Mouse (Mus musculus): ENCODE measurements at regions not wholly inside any gene's neighbourhood (a gene's known extent, or its start where the extent isn't known, plus 50 kb on each side); places are given as distances from the start of the nearest gene placed in this dataset.

DNA sequence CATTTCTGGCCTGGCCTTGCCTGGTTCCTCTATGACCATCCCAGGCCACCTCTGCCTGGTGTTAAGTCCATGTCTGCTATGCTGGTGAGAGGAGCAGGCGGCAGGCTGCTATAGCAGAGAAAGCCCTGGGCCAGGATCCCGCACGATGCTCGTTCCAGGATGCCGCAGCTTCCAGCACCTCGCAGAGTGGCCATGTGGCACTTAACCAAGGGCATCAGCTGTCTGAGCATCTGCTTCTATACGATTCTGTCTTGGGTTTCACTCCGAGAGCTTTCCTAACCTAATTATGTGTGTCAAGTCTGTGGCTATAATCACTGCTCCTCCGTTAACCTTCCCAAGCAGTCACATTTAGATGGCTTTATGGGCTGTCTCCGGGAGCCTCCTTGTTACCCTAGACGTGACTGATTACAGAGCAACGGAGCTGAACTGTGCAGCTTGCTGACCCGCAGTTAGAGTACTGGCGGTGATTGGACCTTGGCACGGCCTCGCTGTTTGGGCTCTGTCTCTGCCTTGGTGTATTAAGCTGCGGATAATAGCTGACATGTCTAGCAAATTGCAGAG is 64.4 kb downstream of the Ackr3 start:
- peak; percentile 62 for DNase-seq

DNA sequence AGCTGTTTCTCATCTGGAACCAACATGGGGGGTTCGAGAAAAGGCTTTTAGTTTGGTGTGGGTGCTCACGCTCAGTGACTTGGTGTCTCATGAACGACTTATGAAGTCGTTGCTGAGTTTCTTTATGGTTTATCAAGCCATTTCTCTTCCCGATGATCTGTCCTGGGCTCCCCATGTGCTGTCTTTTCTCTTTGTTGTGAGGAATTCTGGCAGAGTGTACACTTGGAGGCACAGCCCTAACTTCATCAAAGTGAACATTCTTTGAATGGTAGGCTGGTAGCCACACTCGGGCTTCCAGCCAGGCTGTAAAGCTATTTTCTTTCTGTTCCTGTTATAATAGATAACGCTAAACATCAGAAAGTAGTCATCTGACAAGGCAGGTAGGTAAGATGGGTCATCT is 65.2 kb downstream of the Ackr3 start:
- DNase-seq: no peak

DNA sequence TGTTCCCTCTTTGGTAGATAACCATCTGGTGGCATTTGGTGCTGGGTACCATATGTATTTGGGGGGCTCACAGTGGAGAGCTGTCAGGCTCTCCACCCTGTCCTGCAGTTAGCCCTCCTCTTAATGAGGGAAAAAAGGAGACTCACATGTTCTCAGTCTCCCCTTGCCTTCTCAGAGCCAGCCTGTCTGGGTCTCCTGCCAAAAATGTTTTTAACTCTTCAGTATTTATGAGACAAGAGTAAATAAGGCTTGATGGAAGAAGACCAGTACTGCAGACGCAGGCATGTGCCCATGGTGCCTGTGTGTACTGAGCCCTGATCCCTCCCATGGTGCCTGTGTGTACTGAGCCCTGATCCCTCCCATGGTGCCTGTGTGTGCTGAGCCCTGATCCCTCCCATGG is 66.1 kb downstream of the Ackr3 start:
- no peak for DNase-seq

DNA sequence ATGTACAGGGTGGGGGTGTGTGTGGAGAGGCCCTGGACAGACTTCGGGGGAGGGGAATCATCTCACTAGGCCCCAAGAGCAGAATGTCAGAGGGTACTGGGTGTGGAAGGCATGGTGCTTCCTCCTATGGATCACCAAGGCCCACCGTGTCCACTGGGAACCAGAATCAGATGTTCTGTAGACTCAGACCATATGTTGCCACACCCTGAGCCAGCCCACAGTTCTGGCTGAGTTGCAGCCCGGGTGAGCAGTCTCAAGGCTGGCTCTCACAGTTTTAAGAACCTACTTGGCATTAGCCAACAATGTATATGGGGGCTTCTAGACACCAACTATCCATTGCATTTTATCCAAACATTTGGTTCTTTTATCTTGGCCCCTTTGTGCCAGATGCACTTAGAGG is 67.5 kb downstream of the Ackr3 start:
- DNase-seq: no peak

DNA sequence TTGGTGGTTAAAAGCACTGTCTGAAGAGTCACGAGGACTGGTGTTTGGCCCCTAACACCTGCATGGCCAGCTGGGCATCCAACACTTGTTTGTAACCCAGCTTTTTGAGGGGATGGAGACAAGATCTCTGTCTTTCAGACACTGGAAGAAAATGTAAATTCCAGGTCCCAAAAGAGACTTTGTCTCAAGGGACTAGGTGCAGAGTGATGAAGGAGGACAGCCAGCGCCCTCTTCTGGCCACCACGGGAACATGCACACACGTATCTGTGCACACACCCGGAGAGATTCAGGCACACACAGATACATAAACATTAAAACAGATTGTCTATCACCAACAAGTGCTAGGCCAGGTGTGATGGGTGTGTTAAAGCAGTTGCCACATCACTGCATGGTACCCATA is 68.6 kb downstream of the Ackr3 start:
- DNase-seq: no peak

DNA sequence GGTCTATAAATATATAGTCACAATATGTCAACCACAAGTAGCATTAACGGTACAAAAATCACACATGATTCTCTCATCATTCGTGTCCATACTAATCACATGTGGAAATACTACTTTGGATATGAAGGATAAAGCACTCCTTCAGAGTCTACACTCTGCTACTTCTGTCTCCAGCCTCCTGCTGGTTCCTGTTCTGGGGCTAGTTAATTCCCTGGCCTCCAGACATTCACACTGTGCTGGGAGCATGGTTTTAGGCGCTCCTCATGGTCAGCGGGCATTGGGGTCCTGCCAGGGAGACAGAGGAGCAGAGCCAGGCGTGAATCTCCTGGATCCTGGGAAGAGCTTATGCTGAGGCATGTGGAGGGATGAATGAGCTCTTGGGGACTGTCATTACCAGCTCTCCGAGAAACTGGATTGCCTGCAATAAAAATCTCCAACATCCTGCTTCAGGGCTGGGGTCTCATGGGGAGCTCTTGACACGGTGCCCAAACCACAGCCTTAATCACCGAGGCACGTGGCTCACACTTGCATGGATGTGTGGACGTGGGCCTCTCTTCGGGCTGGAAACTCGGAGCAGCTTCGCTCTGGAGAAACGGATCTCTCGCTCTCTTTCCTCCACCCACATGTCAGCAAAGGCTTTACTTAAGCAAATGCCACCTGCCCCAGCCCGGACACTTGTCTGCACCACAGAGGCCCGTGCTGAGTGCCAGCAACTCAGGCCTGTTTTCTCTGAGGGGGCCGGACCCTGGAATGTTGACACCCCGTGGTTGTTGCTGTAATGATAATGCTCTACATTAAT is 69.2 kb downstream of the Ackr3 start:
- DNase-seq: no peak

DNA sequence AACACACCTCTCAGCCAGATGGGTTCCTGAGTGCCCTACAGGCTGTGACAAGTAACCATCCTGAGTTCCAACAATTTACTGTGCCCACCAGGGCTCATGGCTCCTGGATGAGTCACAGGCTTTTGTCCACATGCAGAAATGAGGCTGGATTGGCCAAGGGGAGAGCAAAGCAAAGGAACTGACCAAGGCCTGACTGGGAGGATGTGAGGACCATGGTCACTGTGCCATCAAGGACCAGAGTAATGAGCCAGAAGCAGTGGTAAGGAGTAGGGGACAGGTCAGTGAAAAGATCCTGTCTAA is 69.8 kb downstream of the Ackr3 start:
- no peak for DNase-seq

DNA sequence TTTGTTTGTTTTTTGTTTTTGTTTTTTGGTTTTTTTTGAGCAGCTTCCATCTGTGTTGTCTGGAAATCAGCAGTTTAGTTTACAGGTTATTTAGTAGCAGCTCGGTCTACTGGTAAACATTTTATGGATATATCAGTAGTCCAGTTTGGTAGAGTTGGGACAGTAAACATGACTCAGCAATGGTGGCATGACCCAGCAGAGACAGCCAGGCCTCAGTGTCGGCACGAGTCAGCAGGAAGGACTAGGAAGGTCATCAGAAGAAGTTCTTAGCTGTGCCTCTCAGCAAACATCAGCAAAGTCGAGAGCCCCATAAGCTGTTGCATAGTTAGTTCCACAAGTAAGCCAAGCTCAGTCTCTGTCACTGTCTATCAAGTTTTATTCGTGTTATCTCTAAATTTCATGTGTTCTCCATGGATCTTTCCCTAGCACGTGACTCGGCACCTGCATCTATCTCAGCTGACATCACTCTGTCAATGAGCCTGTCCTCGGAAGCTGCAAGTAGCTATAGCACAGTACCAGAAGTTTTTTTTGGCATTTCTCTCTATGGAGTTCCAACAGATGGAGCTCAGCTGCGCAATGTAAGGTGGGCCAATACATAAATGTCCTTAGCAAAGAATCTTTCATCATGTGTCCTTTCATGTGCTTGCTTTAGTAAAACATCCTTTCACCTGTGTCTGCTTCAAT is 71.3 kb downstream of the Ackr3 start:
- no peak for DNase-seq

DNA sequence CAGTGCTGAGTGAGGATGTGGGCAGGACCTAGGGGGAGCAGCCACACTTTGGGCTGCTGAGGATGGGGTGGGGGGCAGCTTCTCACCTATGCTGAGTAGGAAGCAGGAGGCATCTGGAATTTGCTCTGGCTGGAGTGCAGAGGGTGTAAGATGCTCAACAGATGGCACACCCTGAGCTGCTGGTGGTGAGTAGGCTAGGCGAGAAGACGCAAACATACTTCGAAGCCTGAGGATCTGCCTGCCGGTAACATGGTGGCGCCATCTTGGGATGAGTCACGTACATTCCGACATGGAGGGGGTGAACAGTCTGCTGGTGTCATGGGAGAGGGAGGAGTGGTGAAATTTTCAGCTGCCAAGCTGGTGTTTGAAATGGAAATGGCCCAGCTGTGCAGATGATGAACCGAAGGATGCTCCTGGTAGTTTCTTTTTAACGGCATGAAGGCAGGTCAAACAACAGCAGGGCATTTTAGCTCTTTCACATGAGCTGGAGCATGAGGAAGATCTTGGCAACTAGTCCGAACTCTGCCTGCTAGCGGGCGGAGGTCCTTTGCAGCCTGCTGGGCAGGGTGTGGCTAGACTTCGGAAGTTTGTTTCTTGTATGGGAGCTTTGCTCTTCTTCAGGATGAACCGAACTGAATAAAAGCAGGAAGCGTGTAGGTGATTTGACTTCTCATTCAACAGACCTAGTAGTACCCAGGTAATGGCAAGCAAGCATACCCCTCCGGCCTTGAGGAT is 72.2 kb downstream of the Ackr3 start:
- DNase-seq: no peak

DNA sequence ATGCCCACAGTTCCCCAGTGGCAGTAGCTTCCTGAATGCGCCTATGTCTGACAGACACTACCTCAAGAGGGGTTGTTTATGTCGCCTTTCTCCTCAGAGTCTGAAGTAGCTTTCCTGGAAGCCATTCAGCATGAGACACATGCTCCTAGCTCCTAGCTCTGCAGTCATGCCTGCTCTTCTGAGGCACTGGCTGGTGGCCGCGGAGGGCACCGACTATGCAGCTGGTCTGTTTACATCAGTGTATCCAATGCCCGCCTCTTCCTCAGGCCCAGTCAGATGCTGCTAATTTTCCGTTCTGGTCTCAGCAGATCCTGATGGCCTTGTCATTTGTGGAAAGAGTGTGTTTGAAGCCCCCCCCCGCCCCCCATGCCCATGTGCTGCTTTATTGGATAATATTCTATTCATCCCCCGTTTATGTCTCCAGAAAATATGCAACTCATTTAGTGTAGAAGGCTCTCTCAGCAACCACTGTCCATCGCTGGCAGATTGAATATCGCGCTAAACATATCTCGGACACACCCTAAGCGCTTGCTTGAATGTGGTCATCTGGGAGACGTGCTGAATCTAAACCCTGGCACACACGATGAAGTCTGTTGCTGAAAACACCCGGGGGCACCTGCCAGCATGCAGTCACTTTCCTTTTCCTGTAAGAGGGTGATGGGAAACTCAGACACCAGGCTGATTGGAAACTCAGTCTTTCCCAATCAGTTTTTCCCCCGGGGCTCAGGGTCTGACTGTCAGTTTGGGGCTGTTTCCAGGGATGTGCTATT is 73.9 kb downstream of the Ackr3 start:
- DNase-seq: no peak

DNA sequence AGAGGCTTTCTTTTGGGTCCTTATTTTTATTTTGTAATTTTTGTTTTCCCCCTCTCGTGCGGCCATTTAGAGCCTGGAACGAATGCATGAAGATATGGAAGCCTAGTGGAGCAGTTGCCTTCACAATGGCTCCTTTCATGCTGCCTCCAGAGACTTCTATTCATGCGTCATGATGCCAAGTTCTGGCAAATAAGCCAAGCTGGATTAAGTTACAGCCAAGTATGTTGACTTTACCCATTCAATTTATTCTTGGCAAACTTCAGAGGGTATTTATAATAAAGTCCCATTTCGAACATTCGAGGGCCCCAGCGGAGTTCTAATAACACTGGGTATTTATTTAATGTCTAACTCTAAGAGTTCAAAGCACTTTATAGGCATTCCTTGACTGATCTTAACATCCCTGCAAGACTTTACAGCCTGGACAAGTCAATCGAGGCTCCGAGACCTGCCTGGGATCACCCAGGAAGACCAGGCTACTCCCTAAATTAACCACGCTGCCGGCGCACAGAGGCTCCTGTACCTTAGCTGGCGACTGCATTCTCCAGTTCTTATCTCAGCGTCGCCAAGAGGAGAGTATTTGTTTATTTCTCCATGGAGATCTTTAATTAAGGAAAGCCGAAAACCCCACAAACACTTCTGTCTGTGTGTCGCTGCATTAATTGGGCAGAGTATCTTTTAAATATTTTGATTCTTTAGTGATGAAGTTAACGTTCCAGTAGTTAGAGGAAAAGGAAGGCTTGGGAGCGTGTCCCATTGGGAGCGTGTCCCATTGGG is 75.5 kb downstream of the Ackr3 start:
- DNase-seq: no peak

DNA sequence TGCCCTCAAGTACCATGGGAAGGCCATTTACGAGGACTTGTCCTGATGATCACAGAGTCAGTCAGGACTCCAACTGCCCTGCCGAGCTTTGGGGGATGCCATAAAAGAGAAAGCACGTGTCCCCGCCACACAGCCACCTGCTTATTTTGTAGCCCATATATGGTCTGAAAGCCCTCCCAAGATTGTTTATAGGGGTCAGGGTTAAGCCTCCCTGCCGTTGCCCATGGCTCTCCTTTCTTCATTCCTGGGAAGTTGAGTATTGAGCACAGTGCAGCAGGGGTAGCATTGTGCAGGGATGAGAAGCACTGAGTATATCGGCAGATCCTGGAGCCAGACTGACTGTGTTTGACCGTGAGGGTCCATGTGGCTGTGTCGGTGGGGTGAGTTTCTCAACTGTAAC is 76.4 kb downstream of the Ackr3 start:
- no peak for DNase-seq

DNA sequence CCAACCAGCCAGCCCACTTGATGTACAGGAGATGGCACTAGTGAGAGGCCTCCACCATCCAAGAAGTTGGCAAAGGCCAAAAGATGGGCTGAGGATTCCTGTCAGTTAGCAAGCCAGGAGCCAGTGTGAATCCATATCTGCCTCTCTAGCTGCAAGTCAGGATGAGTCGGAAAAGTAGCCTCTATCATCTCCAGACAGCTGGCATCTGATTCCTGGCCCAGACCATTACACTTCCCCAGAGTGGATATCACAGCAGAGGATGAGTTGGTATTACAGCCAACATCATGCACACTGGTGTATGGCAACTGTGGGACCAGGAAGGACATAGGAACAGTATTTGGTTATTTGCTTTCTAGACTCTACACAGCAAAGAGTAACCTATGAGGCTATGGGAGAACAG is 77.5 kb downstream of the Ackr3 start:
- DNase-seq: no peak

DNA sequence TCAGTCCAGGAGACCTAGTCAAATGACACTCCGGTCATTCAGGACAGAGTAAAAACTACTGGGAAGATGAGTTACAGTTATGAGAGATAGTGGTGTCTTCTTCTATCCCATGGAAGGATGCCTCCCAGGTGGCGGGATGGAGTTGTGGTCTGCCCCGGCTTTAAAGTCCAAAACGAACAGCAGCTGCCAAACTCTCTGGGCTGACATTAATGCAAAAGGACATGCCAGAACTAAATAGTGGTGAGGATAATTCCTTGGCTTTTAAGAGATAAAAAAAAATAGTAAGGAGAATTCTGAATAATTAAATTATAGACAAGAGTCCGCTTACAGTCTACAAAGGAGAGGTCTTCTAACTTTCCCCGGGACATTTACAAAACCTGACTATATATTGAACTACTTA is 78.2 kb downstream of the Ackr3 start:
- DNase-seq: no peak

DNA sequence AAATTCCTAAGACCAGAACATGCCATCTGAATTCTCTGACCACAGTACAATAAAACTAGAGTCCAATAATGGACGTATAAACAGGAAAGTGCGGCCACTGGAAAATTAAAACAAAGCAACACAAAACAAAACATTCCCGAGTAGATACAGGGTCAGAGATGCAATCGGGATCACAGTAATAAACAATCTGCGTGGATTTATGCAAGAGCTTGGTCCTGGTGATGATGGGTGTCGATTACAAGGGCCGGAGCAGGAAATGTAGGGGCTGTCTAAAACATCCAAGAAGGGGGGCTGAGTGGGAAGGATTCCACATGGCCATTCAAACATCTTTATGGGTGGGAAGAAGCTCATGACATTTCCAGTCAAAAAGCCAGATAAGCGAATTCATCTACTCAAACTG is 78.6 kb downstream of the Ackr3 start:
- peak; percentile 38 for DNase-seq

DNA sequence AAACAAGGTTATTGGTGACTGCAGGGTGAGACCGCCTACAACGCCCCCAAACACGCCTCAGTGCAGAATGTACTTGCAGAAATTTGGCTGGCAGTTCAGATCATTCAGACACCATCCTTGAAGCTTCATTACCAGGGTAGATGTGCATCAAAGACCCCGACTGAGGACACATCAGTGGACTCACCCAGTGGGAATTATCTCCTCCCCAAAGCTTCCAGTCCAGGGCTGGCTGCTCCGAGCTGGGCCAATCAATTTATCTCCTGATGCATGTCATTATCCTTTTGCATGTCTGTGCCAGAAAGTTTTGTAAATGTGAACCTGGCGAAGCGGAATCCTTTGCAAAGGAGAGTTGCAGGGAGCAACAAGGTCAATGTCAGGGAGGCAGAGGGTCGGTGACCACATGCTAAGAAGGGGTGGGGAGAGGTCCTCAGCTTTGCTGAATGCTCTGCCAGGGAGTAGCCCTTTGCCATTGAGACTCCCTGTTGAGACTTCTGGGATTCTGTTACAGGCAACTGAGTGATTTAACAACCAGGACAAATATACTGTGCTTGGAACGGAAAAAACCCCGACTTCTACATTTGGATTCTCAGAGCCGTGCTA is 79.5 kb downstream of the Ackr3 start:
- DNase-seq: no peak

DNA sequence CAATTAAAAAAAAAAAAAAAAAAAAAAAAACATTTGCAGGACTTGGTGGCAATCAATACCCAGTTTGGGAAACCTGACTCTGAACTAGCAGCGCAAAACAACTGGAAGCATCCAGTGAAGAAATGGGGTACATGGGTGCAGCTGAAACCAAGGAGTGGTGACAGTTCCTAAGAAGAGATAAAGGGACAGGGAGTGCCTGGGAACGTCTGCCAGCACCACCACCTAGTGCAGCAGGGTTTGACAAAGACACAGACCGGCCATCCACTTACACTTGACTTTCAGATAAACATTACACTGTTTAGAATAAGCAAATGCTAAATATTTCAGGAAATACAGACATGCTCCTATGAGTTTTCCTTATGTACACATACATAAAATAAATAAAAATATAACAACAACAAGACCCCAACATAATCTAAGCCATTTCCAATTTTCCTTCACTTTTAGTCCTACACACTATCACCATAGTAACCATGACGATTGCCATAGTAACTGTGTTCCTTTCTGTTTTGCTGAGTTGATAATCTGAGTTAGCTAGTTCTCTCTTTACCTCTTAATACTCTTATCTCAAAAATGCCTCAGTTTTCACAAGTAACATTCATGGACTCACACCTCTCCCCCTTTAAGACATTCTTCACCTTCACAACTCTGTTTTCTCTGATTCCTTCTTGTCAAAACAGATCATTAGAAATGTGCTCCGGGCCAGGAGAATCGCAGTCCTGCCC is 80.3 kb downstream of the Ackr3 start:
- no peak for DNase-seq

DNA sequence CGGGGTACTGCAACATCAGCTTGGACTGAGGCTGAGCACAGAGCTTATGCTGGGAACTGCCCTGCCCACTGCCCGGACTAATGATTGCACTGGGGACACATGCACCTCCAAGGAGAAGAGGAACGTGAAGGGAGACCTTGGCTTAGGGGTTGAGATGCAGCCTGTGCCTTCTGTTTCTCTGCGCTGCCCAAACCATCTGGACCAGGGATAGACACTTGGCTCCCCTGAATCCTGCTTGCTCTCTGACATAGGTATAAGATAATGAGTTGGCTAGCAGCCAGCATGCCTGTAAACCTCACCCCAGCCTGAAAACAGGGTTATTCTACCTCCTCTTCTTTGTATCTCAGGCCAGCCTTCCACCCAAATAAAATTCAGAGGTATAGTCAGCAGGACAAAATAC is 81.5 kb downstream of the Ackr3 start:
- no peak for DNase-seq

DNA sequence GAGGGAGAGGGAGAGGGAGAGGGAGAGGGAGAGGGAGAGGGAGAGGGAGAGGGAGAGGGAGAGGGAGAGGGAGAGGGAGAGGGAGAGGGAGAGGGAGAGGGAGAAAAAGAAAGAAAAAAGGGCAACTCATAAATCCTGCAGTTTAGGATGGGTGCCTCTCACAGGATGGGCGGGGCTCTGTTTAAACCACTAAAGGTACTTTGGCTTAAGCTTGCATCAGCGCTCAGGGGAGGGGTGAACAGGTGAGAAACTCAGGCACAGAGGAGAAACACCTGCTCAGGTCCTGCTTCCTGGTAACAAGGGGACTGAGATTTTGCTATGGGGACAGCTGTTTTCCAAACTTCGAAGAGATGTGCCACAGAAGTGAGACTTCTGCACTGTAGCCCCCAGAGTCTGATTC is 83.5 kb downstream of the Ackr3 start:
- no peak for DNase-seq

DNA sequence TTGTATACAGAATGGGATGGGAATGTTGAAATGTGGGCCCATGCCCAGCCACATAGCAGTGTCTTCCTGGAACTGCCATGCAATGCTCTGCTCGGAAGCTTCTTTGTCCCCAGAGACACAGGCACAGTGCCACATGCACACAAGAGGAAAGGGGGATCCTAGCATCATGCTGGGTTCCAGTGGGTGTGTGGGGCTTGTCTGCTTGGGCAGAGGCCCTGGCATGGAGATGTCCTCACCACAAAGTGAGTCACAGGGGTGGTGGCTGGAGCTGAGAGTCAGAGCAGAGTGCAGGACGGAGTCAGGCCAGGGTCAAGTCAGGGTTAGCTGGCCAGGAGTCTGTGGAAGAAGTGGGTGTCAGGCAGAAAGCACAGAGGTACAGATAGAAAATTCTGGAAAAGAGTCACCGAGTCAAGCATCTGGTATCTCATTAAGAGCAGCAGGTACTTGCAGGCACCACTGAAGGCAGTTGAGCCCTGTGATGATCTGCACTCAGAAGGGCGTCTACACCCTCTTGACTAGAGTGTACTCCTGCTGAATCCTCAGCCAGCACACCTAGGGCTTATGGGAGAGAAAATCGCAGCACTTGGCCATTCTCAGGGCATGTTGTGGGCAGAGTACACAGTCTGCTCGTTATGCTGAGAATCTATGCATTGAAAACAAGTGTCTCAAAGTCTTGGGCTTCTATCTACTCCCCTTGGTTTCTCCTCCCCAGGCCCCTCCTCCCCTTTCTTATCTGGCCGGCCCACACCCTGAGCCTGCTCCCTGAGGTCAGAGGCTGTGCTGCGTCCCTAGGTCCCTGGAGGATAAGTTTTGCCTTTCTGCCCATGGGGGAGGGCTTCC is 85.3 kb downstream of the Ackr3 start:
- DNase-seq: no peak

All from kidney, postnatal 14 days (tissue).